Mouse (Mus musculus) midbrain, postnatal 0 days (tissue): Measurements from ENCODE around the gene Calm4. TPM values are rescaled to one million over a fixed set of nuclear protein-coding genes. Genes with fewer than 3 reads are reported as not detected.

Experiments used
- ATAC-seq: fragments of 200-750 bp; cut with Nextera tagmentation; 2 replicates; pipeline ENCODE4 v1.8.0; 2017; ENCODE audit warnings: moderate number of reproducible peaks, mild to moderate bottlenecking, moderate TSS enrichment, moderate library complexity; ENCODE audit not compliant: low FRiP score
- DNase-seq: peaks from one replicate; pipeline ENCODE4 v3.0.0-alpha.2; 2015; ENCODE audit warnings: low spot score
- H3K27ac ChIP-seq: fragments of 300-500 bp; sonication (generic); 2 replicates; pipeline ENCODE4 v1.5.1; 2014; ENCODE audit warnings: low read depth, mild to moderate bottlenecking, low read length, mixed read lengths
- H3K27me3 ChIP-seq: fragments of 300-500 bp; sonication (generic); 2 replicates; pipeline ENCODE4 v1.6.1; 2014; ENCODE audit warnings: low read length, control low read depth, mixed read lengths; ENCODE audit not compliant: insufficient read depth
- H3K36me3 ChIP-seq: fragments of 300-500 bp; sonication (generic); 2 replicates; pipeline ENCODE4 v1.6.1; 2014; ENCODE audit warnings: low read length, control low read depth, mixed read lengths; ENCODE audit not compliant: insufficient read depth
- H3K4me1 ChIP-seq: fragments of 300-500 bp; sonication (generic); 2 replicates; pipeline ENCODE4 v1.6.1; 2014; ENCODE audit warnings: mild to moderate bottlenecking, control low read depth, antibody characterized with exemption, low read length, mixed read lengths; ENCODE audit not compliant: insufficient read depth
- H3K4me2 ChIP-seq: fragments of 300-500 bp; sonication (generic); 2 replicates; pipeline ENCODE4 v1.6.1; 2014; ENCODE audit warnings: low read depth, mild to moderate bottlenecking, low read length, mixed read lengths; ENCODE audit not compliant: poor library complexity, severe bottlenecking
- H3K4me3 ChIP-seq: fragments of 300-500 bp; sonication (generic); 2 replicates; pipeline ENCODE4 v1.5.1; 2014; ENCODE audit warnings: low read depth, mild to moderate bottlenecking, low read length, moderate library complexity
- H3K9ac ChIP-seq: fragments of 300-500 bp; sonication (generic); replicated peaks from 2 replicates; pipeline ENCODE4 v1.6.1; 2014; ENCODE audit warnings: mild to moderate bottlenecking, low read length, moderate library complexity, mixed read lengths; ENCODE audit not compliant: poor library complexity, severe bottlenecking
- H3K9me3 ChIP-seq: fragments of 300-500 bp; sonication (generic); 2 replicates; pipeline ENCODE4 v1.6.1; 2016; ENCODE audit warnings: low read length, control low read depth
- CTCF ChIP-seq: IDR thresholded peaks from 2 replicates; pipeline ENCODE4 v1.5.1; 2016; ENCODE audit warnings: antibody characterized with exemption, mild to moderate bottlenecking
- WGBS: fragments of 180-500 bp; shearing (Covaris S2); extraction: QIAGEN DNeasy Blood & Tissue Kit; methylation state at CpG from one replicate; pipeline ENCODE4 v1.1.7; 2014; 5-methylcytosine and 5-hydroxymethylcytosine counted together
- polyA plus RNA-seq: library from polyadenylated mRNA; unstranded; fragments of >200 nt; fragmentation: Nextera tagmentation; extraction: Ambion mirVana; gene quantifications from 2 replicates; pipeline ENCODE4 v1.2.1, GENCODE M21; 2015
- total RNA-seq: library from RNA; depleted of rRNA; stranded (reverse); fragments of >200 nt; gene quantifications from 2 replicates; pipeline ENCODE4 v1.2.3, GENCODE M21; 2014

Gene Calm4
- total and polyA plus RNA-seq, 2 experiments from 2014 or later: 3.7 TPM; not detected in 1

- no peak for ATAC-seq
- H3K9me3 ChIP-seq: no peaks in the 10 kb centered on the region
- H3K4me1 ChIP-seq: no peaks in the 10 kb centered on the region
- WGBS: 90% methylated on average over 10 of the region's 10 CpGs
- H3K9ac ChIP-seq: no peak overlapping the region
- no peak for TF ChIP-seq CTCF
- no peak for DNase-seq
- H3K27me3 ChIP-seq: no peaks in the 10 kb centered on the region
- no peak overlapping the region for H3K4me2 ChIP-seq
- H3K36me3 ChIP-seq: no peaks in the 10 kb centered on the region
- no peak overlapping the region for H3K27ac ChIP-seq
- H3K4me3 ChIP-seq: no peak overlapping the region
These were observed 25.5 kb downstream of the Calm4 start for GRCm38 (mm10) chr13:3862922-3863580.

GRCm38 (mm10) chr13:3865648-3866354 is 28.2 kb downstream of the Calm4 start:
- DNase-seq (no peak), ATAC-seq (no peak)
- Histone ChIP-seq H3K4me2 (no peak overlapping the region), H3K4me1 (no peaks in the 10 kb centered on the region), H3K9ac (no peak overlapping the region), H3K27ac (no peak overlapping the region), H3K4me3 (no peak overlapping the region), H3K9me3 (no peaks in the 10 kb centered on the region), H3K36me3 (no peaks in the 10 kb centered on the region), H3K27me3 (no peaks in the 10 kb centered on the region)
- WGBS: 83% methylated on average over 14 of the region's 14 CpGs
- TF ChIP-seq CTCF: no peak

- Histone ChIP-seq H3K27me3 (no peaks in the 10 kb centered on the region), H3K4me2 (no peak overlapping the region), H3K36me3 (no peaks in the 10 kb centered on the region), H3K9me3 (no peaks in the 10 kb centered on the region), H3K27ac (no peak overlapping the region), H3K4me1 (no peaks in the 10 kb centered on the region), H3K4me3 (no peak overlapping the region), H3K9ac (no peak overlapping the region)
- ATAC-seq: no peak
- WGBS: 91% methylated on average over 8 of the region's 8 CpGs
- no peak for DNase-seq
- no peak for TF ChIP-seq CTCF
These were observed 28.9 kb downstream of the Calm4 start for GRCm38 (mm10) chr13:3866355-3867052.

GRCm38 (mm10) chr13:3867158-3867557 is 29.6 kb downstream of the Calm4 start:
- Histone ChIP-seq H3K27ac (no peak overlapping the region), H3K27me3 (no peaks in the 10 kb centered on the region), H3K4me1 (no peaks in the 10 kb centered on the region), H3K36me3 (no peaks in the 10 kb centered on the region), H3K4me3 (no peak overlapping the region), H3K9me3 (no peaks in the 10 kb centered on the region), H3K9ac (no peak overlapping the region), H3K4me2 (no peak overlapping the region)
- DNase-seq (no peak), ATAC-seq (no peak)
- no peak for TF ChIP-seq CTCF
- 83% methylated on average over 6 of the region's 6 CpGs for WGBS

DNA sequence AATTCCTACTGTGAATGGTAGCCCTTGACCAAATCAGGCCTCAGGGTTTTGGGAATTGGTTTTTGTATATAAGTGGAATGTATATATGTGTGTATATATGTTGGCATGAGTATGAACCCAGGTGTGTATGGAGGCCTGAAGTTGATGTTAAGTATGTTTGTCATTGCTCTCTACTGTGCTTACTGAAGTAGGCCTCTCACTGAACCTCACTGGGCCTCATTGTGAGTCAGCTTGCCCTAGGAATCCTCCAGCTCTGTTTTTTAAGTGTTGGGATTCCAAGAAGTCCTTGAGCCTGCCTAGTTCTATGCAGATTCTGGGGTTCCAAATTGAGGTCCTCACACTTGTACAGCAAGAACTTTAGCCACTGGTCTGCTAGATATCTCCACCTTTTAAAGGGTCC is 32.3 kb downstream of the Calm4 start:
- no peak for TF ChIP-seq CTCF

GRCm38 (mm10) chr13:3872832-3873231 is 35.3 kb downstream of the Calm4 start:
- Histone ChIP-seq H3K36me3 (no peaks in the 10 kb centered on the region), H3K9me3 (no peaks in the 10 kb centered on the region), H3K4me3 (no peak overlapping the region), H3K4me2 (no peak overlapping the region), H3K27ac (no peak overlapping the region), H3K4me1 (no peaks in the 10 kb centered on the region), H3K27me3 (no peaks in the 10 kb centered on the region), H3K9ac (no peak overlapping the region)
- no peak for TF ChIP-seq CTCF
- ATAC-seq (no peak), DNase-seq (no peak)
- WGBS: 94% methylated on average over 4 of the region's 4 CpGs

More for the DNA sequence above, 32.3 kb downstream of the Calm4 start:
- DNase-seq (no peak), ATAC-seq (no peak)
- H3K27ac ChIP-seq: no peak overlapping the region
- H3K4me2 ChIP-seq: no peak overlapping the region
- H3K4me1 ChIP-seq: no peaks in the 10 kb centered on the region
- H3K36me3 ChIP-seq: no peaks in the 10 kb centered on the region
- H3K4me3 ChIP-seq: no peak overlapping the region
- H3K9me3 ChIP-seq: no peaks in the 10 kb centered on the region
- H3K27me3 ChIP-seq: no peaks in the 10 kb centered on the region
- H3K9ac ChIP-seq: no peak overlapping the region
